In genomic region chr11:48873591-48874290, GRCm38 (mm10) we compare ENCODE assay signal across 11 mouse cellular contexts. TPM values are rescaled to one million over a fixed set of nuclear protein-coding genes. Genes with fewer than 3 reads are reported as not detected.
DNase-seq lines count a peak whose midpoint lies in the region; ATAC-seq and TF ChIP-seq lines count a peak whose summit lies in the region.
"Had no signal": no experiment of that assay in that cellular context is flagged by ENCODE, and none has a peak within 500 bp of the region (broad histone marks: within the 10 kb centered on the region; RNA-seq: fewer than 3 reads in every experiment).

No protein-coding gene starts in this region.

- H3K27ac ChIP-seq in gastrocnemius, adult 2 months = peak overlapping the region; percentile 52
- peak overlapping the region; percentile 89 for H3K27ac ChIP-seq in liver, embryonic 12.5 days
- H3K27ac ChIP-seq: embryonic facial prominence, embryonic 13.5 days; neural tube, embryonic 13.5 days had no signal

- H3K9ac ChIP-seq in liver, embryonic 12.5 days = peak overlapping the region; percentile 43
- H3K9ac ChIP-seq: embryonic facial prominence, embryonic 13.5 days; neural tube, embryonic 13.5 days had no signal

- no peaks in the 10 kb centered on the region for H3K36me3 ChIP-seq in liver, embryonic 12.5 days
- H3K36me3 ChIP-seq: embryonic facial prominence, embryonic 13.5 days; neural tube, embryonic 13.5 days had no signal

- intact Hi-C loops in gastrocnemius, adult 2 months (cut with DNase I) = loop anchor here (1.0 to 5.0 kb wide), 2 partner anchors 230 to 379 kb away; no protein-coding TSS in a partner anchor

- WGBS in liver, embryonic 12.5 days (ENCODE audit: insufficient replicate concordance) = 17% methylated on average over 10 of the region's 10 CpGs

- peak; percentile 84 for ATAC-seq in liver, embryonic 12.5 days

- H3K4me1 ChIP-seq in liver, embryonic 12.5 days = peaks cover 54% of the 10 kb centered on the region

- no peak for TF ChIP-seq CTCF in gastrocnemius, adult 2 months (IDR thresholded peaks at IDR 0.05)

- no peak for DNase-seq in gastrocnemius, adult 2 months
- DNase-seq in gastrocnemius, adult 18-20 months (ENCODE audit: low spot score) = no peak
- DNase-seq in spleen, postnatal 4 days (ENCODE audit: low spot score in 2 of 2) = peak; percentile 44 to 61
- no peak for DNase-seq in spleen, postnatal 14 days (ENCODE audit: low spot score in 2 of 2)
- DNase-seq in yolk sac, embryonic 10.5 days (ENCODE audit: low spot score) = peak; percentile 74
- no peak for DNase-seq in ovary, postnatal 36 days (ENCODE audit: low spot score)
- no peak for DNase-seq in frontal cortex, postnatal 25 days (ENCODE audit: low spot score in 2 of 2)

- H3K9me3 ChIP-seq in liver, embryonic 12.5 days (replicated peaks) = no peaks in the 10 kb centered on the region
- H3K9me3 ChIP-seq: embryonic facial prominence, embryonic 13.5 days; neural tube, embryonic 13.5 days had no signal

- no peaks in the 10 kb centered on the region for H3K27me3 ChIP-seq in liver, embryonic 12.5 days (replicated peaks)

- H3K4me2 ChIP-seq in liver, embryonic 12.5 days = peak overlapping the region; percentile 72
- H3K4me2 ChIP-seq: embryonic facial prominence, embryonic 13.5 days; neural tube, embryonic 13.5 days had no signal

- H3K4me3 ChIP-seq in gastrocnemius, adult 2 months = no peak overlapping the region
- peak overlapping the region; percentile 65 for H3K4me3 ChIP-seq in liver, embryonic 12.5 days
- H3K4me3 ChIP-seq: embryonic facial prominence, embryonic 13.5 days; neural tube, embryonic 13.5 days had no signal

RNA-seq across cellular contexts. Expression of gene Irgm1, which starts 2.3 kb away (rescaled TPM):
- total RNA-seq in gastrocnemius, adult 2 months (2021) = 10 to 100 TPM; 13.5 to 14.4 TPM
- total RNA-seq in gastrocnemius, adult 18-20 months (2021) = 10 to 100 TPM; 12.9 to 15.7 TPM
- 16.3 and 16.5 TPM in 2 replicates for polyA plus RNA-seq in liver, embryonic 12.5 days (2016; fragmentation: Nextera tagmentation; extraction: Ambion mirVana)

RNA-seq across cellular contexts. Expression of gene Gm5431, which starts 28.3 kb away (rescaled TPM):
- under 1 TPM; 0.13 to 0.42 TPM for total RNA-seq in gastrocnemius, adult 2 months (2021)
- under 1 TPM; 0.43 to 0.52 TPM for total RNA-seq in gastrocnemius, adult 18-20 months (2021)
- polyA plus RNA-seq in liver, embryonic 12.5 days (2016; fragmentation: Nextera tagmentation; extraction: Ambion mirVana) = 0.19 and 0.33 TPM in 2 replicates
- polyA plus RNA-seq: limb, embryonic 11.5 days had no signal

RNA-seq across cellular contexts. Expression of gene Gm12184, which starts 47.3 kb away (rescaled TPM):
- total RNA-seq in gastrocnemius, adult 2 months (2021) = 1 to 10 TPM; 1.5 to 2.2 TPM
- 1 to 10 TPM; 1.8 to 2.5 TPM for total RNA-seq in gastrocnemius, adult 18-20 months (2021)
- 4.1 and 5.0 TPM in 2 replicates for polyA plus RNA-seq in liver, embryonic 12.5 days (2016; fragmentation: Nextera tagmentation; extraction: Ambion mirVana)

RNA-seq across cellular contexts. Expression of gene Trim7, which starts 47.8 kb away (rescaled TPM):
- total RNA-seq in gastrocnemius, adult 2 months (2021) = 10 to 100 TPM; 25.9 to 51.8 TPM
- 10 to 100 TPM; 34.7 to 41.9 TPM for total RNA-seq in gastrocnemius, adult 18-20 months (2021)
- not detected in 2 replicates for polyA plus RNA-seq in liver, embryonic 12.5 days (2016; fragmentation: Nextera tagmentation; extraction: Ambion mirVana)

RNA-seq across cellular contexts. Expression of gene Trim41, which starts 56.6 kb away (rescaled TPM):
- total RNA-seq in gastrocnemius, adult 2 months (2021) = 10 to 100 TPM; 19.9 to 23.6 TPM
- total RNA-seq in gastrocnemius, adult 18-20 months (2021) = 10 to 100 TPM; 15.7 to 22.6 TPM
- 2.1 and 2.3 TPM in 2 replicates for polyA plus RNA-seq in liver, embryonic 12.5 days (2016; fragmentation: Nextera tagmentation; extraction: Ambion mirVana)

Comparison
In these comparisons a context has a peak if more than half of its experiments do, and no peak if none do; other contexts are left out.
1. DNase-seq: peak in spleen, postnatal 4 days (2 of 2) and yolk sac, embryonic 10.5 days (single experiment); none in gastrocnemius, adult 2 months (single experiment), gastrocnemius, adult 18-20 months (single experiment), spleen, postnatal 14 days (0 of 2), ovary, postnatal 36 days (single experiment) and frontal cortex, postnatal 25 days (0 of 2).